Mouse (Mus musculus) frontal cortex, postnatal 25 days (tissue): Measurements from ENCODE around the gene Tmem208.

Experiments
- DNase-seq, 2 experiments: peaks; one replicate each; pipeline ENCODE4 v3.0.0; 2022; ENCODE audit warnings: low spot score in 2 of 2

Tmem208 gene

DNA sequence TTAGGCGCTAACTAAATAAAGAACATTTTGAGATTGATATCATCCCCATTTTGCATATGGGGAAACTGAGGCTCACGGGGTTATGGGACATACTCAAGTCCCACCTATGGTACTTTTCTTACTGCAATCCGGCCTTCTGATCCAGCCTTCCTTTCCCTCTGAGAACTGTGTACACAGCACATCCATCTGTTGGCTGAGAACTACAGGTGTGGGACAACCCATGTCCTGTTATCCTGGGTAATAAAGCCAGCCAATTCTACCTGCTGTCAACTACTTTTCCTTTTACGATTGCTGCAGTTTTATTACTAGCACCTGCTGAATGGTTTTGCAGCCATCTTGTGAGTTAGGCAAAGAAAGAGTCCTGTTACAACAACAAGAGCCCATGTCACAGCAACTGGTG lies 28.4 kb downstream of the Tmem208 start:
- no peak for DNase-seq

GRCm38 (mm10) chr8:105355179-105356024 lies 29.2 kb downstream of the Tmem208 start:
- DNase-seq = no peak

- DNase-seq = no peak
Observed at GRCm38 (mm10) chr8:105356681-105357080, 30.5 kb downstream of the Tmem208 start.

GRCm38 (mm10) chr8:105359208-105359607 lies 33.1 kb downstream of the Tmem208 start:
- no peak for DNase-seq

- no peak for DNase-seq
Observed at GRCm38 (mm10) chr8:105359646-105360045, 33.5 kb downstream of the Tmem208 start.

DNA sequence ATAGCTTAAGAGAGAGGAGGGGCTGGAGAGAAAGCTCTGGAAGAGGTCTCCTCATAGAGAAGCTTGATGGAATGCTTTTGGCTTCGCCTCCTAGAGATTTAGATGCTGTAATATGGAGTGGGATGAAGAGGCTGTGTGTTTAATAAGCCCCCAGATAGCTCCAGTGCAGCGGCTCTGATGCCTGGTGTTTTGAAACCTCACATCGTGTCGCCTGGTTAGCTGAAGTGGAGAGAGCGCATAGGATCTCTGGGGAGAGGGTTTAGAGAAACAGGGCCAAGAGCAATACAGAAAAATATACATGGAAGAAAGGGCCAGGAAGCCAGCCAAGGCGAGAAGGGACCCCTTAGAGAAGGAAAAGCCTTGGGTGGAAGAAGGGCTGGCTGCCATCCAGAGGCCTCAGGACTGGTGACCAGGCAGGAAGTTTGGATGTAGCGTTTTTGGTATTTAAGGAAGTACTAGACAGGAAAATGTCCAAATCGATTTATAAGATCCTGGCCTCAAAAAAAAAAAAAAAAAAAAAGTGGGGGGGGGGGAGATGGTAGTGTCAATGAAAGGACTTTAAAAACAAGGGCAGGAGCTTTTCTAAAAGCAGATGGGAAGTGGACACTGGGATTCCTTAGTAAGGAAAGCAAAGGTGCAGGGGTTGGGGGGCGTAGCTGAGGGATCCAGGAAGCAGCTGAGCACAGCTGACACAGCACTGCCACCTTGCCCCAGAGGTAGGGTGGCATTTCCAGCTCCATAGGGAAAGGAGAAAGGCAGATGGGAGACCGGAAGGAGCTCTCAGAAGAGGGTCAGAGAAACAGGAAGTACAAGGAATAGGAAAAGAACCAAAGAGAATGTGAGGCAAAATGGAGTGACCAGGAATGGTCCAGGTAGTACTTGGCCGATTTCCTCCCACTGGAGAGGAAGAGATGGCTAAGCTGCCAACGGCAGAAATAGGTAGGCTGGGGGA lies 35.9 kb downstream of the Tmem208 start:
- DNase-seq = no peak

GRCm38 (mm10) chr8:105367107-105367506 lies 41.0 kb downstream of the Tmem208 start:
- no peak for DNase-seq

GRCm38 (mm10) chr8:105372473-105372872 lies 46.3 kb downstream of the Tmem208 start:
- DNase-seq = no peak

DNA sequence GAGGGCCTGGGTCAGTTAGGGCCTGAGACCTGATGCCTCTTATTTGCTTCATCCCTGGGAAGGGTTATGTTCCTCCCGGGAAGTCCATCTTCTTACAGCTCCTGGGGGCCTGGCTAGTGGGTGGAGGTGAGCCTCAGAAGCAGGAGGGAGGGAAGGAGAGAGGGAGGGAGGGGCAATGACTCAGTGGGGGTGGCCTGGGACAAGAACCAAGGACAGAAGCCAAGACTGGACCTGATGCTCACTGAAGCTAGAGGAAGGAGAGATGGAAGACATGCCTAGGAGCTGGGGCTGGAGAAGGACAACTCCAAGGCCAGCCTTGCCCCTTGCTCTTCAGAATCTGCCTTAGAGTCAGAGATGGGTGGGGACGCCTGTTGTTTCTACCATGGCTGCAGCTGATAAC lies 46.9 kb downstream of the Tmem208 start, which contains the start of gene Plekhg4:
Gene Plekhg4, plus strand, starts transcription at position 243 of the 400 bp plus-strand sequence.
- no peak for DNase-seq

DNA sequence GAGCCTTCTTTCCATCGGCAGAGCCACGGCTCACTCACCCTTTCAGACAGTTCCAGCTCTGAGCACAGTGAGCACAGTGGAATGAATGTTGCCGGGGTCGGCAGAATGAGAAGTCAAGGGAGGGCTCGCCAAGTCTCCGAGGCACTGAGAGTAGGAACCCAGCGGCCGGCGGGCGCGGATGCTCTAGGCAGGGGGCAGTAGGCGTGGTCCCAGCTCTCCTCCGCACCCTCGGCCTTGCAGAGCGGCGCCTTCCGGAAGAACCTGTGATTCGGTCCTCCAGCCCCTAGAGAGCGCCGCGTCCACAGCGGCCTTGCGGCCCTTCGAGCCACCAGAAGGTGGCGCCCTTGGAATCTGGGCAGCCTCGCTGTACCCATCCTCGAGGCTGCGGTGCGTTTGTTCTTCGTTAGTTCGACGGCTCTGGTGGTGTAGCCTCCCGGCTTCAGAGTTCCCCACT lies 48.4 kb downstream of the Tmem208 start:
- no peak for DNase-seq

DNA sequence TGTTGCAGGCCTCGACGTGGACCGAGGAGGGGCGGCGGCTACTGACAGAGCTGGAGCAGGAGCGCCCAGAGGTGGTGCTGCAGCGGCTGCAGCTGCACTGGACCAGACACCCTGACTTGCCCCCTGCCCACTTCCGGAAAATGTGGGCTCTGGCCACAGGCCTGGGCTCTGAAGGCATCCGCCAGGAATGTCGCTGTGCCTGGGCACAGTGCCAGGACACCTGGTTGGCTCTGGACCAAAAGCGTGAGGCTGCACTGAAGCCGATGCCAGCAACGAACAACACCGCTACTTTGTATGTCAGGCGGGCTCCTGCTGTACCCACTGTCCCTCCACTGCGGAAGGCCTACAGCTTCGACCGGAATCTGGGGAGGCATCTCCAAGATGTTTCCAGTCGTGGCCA lies 52.5 kb downstream of the Tmem208 start:
- no peak for DNase-seq

DNA sequence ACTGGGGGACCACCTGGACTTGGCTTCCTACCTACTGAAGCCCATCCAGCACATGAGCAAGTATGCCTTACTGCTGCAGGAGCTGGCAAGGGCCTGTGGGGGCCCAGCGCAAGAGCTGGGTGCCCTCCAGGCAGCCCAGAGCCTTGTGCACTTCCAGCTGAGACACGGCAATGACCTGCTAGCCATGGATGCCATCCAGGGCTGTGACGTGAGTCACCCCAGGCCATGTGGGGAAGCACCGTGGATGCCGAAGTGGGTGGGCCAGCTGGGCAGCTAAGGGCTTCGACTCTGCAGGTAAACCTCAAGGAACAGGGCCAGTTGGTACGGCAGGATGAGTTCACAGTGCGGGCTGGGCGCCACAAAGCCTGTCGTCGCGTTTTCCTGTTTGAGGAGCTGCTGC lies 54.2 kb downstream of the Tmem208 start:
- DNase-seq = no peak

- no peak for DNase-seq
Observed at GRCm38 (mm10) chr8:105384070-105384469, 57.9 kb downstream of the Tmem208 start.
